Mouse (Mus musculus) NIH3T3 (cell line): Measurements from ENCODE around the gene Rbm14.
A peak's percentile ranks its signal among the peaks of the same experiment; 100 is the strongest.

Source experiments
- DNase-seq: peaks from one replicate; pipeline ENCODE4 v3.0.0-alpha.2; 2012; ENCODE audit warnings: low read depth

Rbm14 gene

GRCm38 (mm10) chr19:4811063-4811908 lies at the start of gene Rbm14, which contains the start of gene Gm21992:
Gene Rbm14 (minus strand): TSS chr19:4811634.
Gene Gm21992 (minus strand): TSS chr19:4811612.
- peak; percentile 100 for DNase-seq

- peak; percentile 30 for DNase-seq
These were observed 47.6 kb upstream of the Rbm14 start for GRCm38 (mm10) chr19:4859081-4859480.

GRCm38 (mm10) chr19:4855951-4856350 lies 44.5 kb upstream of the Rbm14 start:
- no peak for DNase-seq

- DNase-seq: no peak
These were observed 44.0 kb upstream of the Rbm14 start for GRCm38 (mm10) chr19:4855470-4855820.

GRCm38 (mm10) chr19:4854552-4855469 lies 43.4 kb upstream of the Rbm14 start, which contains the start of gene Ctsf:
Gene Ctsf (plus strand): TSS chr19:4855130.
- DNase-seq: peak; percentile 12

GRCm38 (mm10) chr19:4850281-4850680 lies 38.8 kb upstream of the Rbm14 start:
- no peak for DNase-seq

GRCm38 (mm10) chr19:4849800-4850199 lies 38.4 kb upstream of the Rbm14 start:
- DNase-seq: no peak

- peak; percentile 74 for DNase-seq
These were observed 36.1 kb upstream of the Rbm14 start for GRCm38 (mm10) chr19:4847490-4847889.

GRCm38 (mm10) chr19:4845846-4846245 lies 34.4 kb upstream of the Rbm14 start:
- DNase-seq: no peak

- DNase-seq: no peak
These were observed 31.2 kb upstream of the Rbm14 start for GRCm38 (mm10) chr19:4842611-4843010.

GRCm38 (mm10) chr19:4840848-4841247 lies 29.4 kb upstream of the Rbm14 start:
- DNase-seq: no peak

- DNase-seq: peak; percentile 99
These were observed 27.7 kb upstream of the Rbm14 start, which contains the start of the genes Ccs and Ccdc87 for GRCm38 (mm10) chr19:4839149-4839548. Gene Ccs (minus strand): TSS chr19:4839332. Gene Ccdc87 (plus strand): TSS chr19:4839366.

- DNase-seq: peak; percentile 51
These were observed 27.2 kb upstream of the Rbm14 start for GRCm38 (mm10) chr19:4838526-4839140.

- no peak for DNase-seq
These were observed 25.6 kb upstream of the Rbm14 start for GRCm38 (mm10) chr19:4837049-4837448.

- DNase-seq: no peak
These were observed 24.7 kb upstream of the Rbm14 start for GRCm38 (mm10) chr19:4836096-4836495.

GRCm38 (mm10) chr19:4833977-4834376 lies 22.5 kb upstream of the Rbm14 start:
- DNase-seq: no peak

GRCm38 (mm10) chr19:4829156-4829555 lies 17.7 kb upstream of the Rbm14 start:
- no peak for DNase-seq

GRCm38 (mm10) chr19:4828444-4829114 lies 17.1 kb upstream of the Rbm14 start:
- no peak for DNase-seq

GRCm38 (mm10) chr19:4820678-4821303 lies 9.4 kb upstream of the Rbm14 start:
- DNase-seq: peak; percentile 56

- no peak for DNase-seq
These were observed 5.9 kb upstream of the Rbm14 start for GRCm38 (mm10) chr19:4817182-4817835.

- DNase-seq: peak; percentile 47
These were observed 1.6 kb upstream of the Rbm14 start for GRCm38 (mm10) chr19:4813015-4813414.
